25 mouse cellular contexts compared by ENCODE assay signal in genomic region chr15:79263726-79264125, GRCm38 (mm10). TPM values are rescaled to one million over a fixed set of nuclear protein-coding genes. Genes with fewer than 3 reads are reported as not detected.
DNase-seq lines count a peak whose midpoint lies in the region; ATAC-seq lines count a peak whose summit lies in the region.
"Had no signal": no experiment of that assay in that cellular context is flagged by ENCODE, and none has a peak within 500 bp of the region (broad histone marks: within the 10 kb centered on the region; RNA-seq: fewer than 3 reads in every experiment).

No protein-coding gene starts in this region.

- no peak overlapping the region for H3K4me2 ChIP-seq in midbrain, embryonic 11.5 days
- H3K4me2 ChIP-seq in midbrain, embryonic 14.5 days (ENCODE audit: low read length), result no peak overlapping the region
- H3K4me2 ChIP-seq: embryonic facial prominence, embryonic 12.5 days; forebrain, embryonic 13.5 days; forebrain, embryonic 15.5 days had no signal

- no peaks in the 10 kb centered on the region for H3K36me3 ChIP-seq in midbrain, embryonic 11.5 days (ENCODE audit: control insufficient read depth, insufficient read depth, low read length)
- H3K36me3 ChIP-seq in midbrain, embryonic 14.5 days (ENCODE audit: control insufficient read depth, insufficient read depth, low read length), result no peaks in the 10 kb centered on the region
- H3K36me3 ChIP-seq: embryonic facial prominence, embryonic 10.5 days; embryonic facial prominence, embryonic 12.5 days; forebrain, embryonic 15.5 days; G1E had no signal

- H3K4me3 ChIP-seq in midbrain, embryonic 11.5 days (ENCODE audit: low read depth, low read length), result no peak overlapping the region
- H3K4me3 ChIP-seq in midbrain, embryonic 14.5 days (replicated peaks; ENCODE audit: low read depth, low read length), result no peak overlapping the region
- H3K4me3 ChIP-seq: embryonic facial prominence, embryonic 10.5 days; embryonic facial prominence, embryonic 12.5 days; forebrain, embryonic 13.5 days; forebrain, embryonic 15.5 days had no signal

- no peaks in the 10 kb centered on the region for H3K9me3 ChIP-seq in midbrain, embryonic 11.5 days (ENCODE audit: control insufficient read depth, low read length)
- no peaks in the 10 kb centered on the region for H3K9me3 ChIP-seq in midbrain, embryonic 14.5 days (ENCODE audit: control insufficient read depth, low read length)
- H3K9me3 ChIP-seq: embryonic facial prominence, embryonic 10.5 days; embryonic facial prominence, embryonic 12.5 days; forebrain, embryonic 13.5 days; forebrain, embryonic 15.5 days; G1E had no signal

- 91% methylated on average over 6 of the region's 6 CpGs for WGBS in midbrain, embryonic 11.5 days
- 90% methylated on average over 6 of the region's 6 CpGs for WGBS in midbrain, embryonic 14.5 days

- H3K27me3 ChIP-seq in midbrain, embryonic 11.5 days (ENCODE audit: control insufficient read depth, insufficient read depth, low read length), result peaks cover 31% of the 10 kb centered on the region
- peaks cover 36% of the 10 kb centered on the region for H3K27me3 ChIP-seq in midbrain, embryonic 14.5 days (ENCODE audit: control insufficient read depth, insufficient read depth, low read length)
- H3K27me3 ChIP-seq: Patski had no signal

- H3K4me1 ChIP-seq in midbrain, embryonic 11.5 days (ENCODE audit: control insufficient read depth, insufficient read depth, low read length), result peaks cover 8% of the 10 kb centered on the region
- 0 out of 2 replicates have a peak, but pooled peaks cover 9% of the 10 kb centered on the region for H3K4me1 ChIP-seq in midbrain, embryonic 14.5 days (ENCODE audit: control insufficient read depth, insufficient read depth, low read length)

- peak; percentile 1 for DNase-seq in adrenal gland, postnatal 14 days
- no peak for DNase-seq in adrenal gland, adult 2 months
- DNase-seq in midbrain, embryonic 11.5 days (ENCODE audit: low spot score, missing footprints), result peak; percentile 65
- no peak for DNase-seq in midbrain, embryonic 14.5 days
- DNase-seq in frontal cortex, postnatal 25 days (ENCODE audit: low spot score in 2 of 2), result no peak
- DNase-seq: adrenal gland, postnatal 10 days; adrenal gland, postnatal 36 days; B cell, adult 2 months; cerebellum, adult 11-12 months; cerebellum, adult 2 months; cerebellum, adult 9-10 months; cerebellum, postnatal 10 days; cerebellum, postnatal 25 days; forebrain, postnatal 0 days had no signal

- H3K27ac ChIP-seq in midbrain, embryonic 11.5 days (ENCODE audit: low read depth, low read length), result no peak overlapping the region
- no peak overlapping the region for H3K27ac ChIP-seq in midbrain, embryonic 14.5 days (replicated peaks; ENCODE audit: low read depth, low read length)
- H3K27ac ChIP-seq: embryonic facial prominence, embryonic 10.5 days; embryonic facial prominence, embryonic 12.5 days; forebrain, embryonic 13.5 days; forebrain, embryonic 15.5 days had no signal

- no peak for ATAC-seq in midbrain, embryonic 11.5 days (ENCODE audit: low FRiP score)
- no peak for ATAC-seq in midbrain, embryonic 14.5 days (ENCODE audit: low FRiP score, low TSS enrichment)
- ATAC-seq: activated CD4-positive, CD25-positive, alpha-beta regulatory T cell, adult 4 months; CD4-positive, CD25-positive, alpha-beta regulatory T cell, adult 4 months; forebrain, embryonic 13.5 days; forebrain, embryonic 15.5 days; forebrain, postnatal 0 days; Patski had no signal

- H3K9ac ChIP-seq in midbrain, embryonic 11.5 days (ENCODE audit: low read length), result no peak overlapping the region
- no peak overlapping the region for H3K9ac ChIP-seq in midbrain, embryonic 14.5 days (replicated peaks; ENCODE audit: low read length)
- H3K9ac ChIP-seq: embryonic facial prominence, embryonic 12.5 days; forebrain, embryonic 13.5 days; forebrain, embryonic 15.5 days; forebrain, postnatal 0 days had no signal

RNA-seq across cellular contexts. Expression of gene Slc16a8, which starts 9.2 kb away (rescaled TPM):
- total RNA-seq in adrenal gland, postnatal 14 days (2021), result not detected in 2 replicates
- not detected for total RNA-seq in adrenal gland, adult 2 months (2021)
- 0.07 and 0.61 TPM in 2 replicates for polyA plus RNA-seq in adrenal gland, adult 2 months (2012; rRNA removed)
- polyA plus RNA-seq in midbrain, embryonic 11.5 days (2014; fragmentation: Nextera tagmentation; extraction: Ambion mirVana), result 0.14 and 0.15 TPM in 2 replicates
- polyA plus RNA-seq in midbrain, embryonic 14.5 days (2014; fragmentation: Nextera tagmentation; extraction: Ambion mirVana), result 0.28 and 0.34 TPM in 2 replicates
- total RNA-seq: adrenal gland, adult 18-20 months; adrenal gland, postnatal 36 days; G1E had no signal
- polyA plus RNA-seq: activated CD4-positive, CD25-positive, alpha-beta regulatory T cell, adult 4 months; CD4-positive, CD25-positive, alpha-beta regulatory T cell, adult 4 months; cortical plate, adult 2 months; forebrain, embryonic 11.5 days; G1E had no signal

RNA-seq across cellular contexts. Expression of gene Baiap2l2, which starts 21.6 kb away (rescaled TPM):
- total RNA-seq in adrenal gland, postnatal 14 days (2021), result 0.30 TPM in 1 of 2 replicates, not detected in the other
- total RNA-seq in adrenal gland, adult 2 months (2021), result under 1 TPM in 1 of 2 experiments, not detected in 1; 0.24 TPM
- polyA plus RNA-seq in adrenal gland, adult 2 months (2012; rRNA removed), result 1.5 and 8.5 TPM in 2 replicates
- 0.27 and 1.5 TPM in 2 replicates for polyA plus RNA-seq in midbrain, embryonic 11.5 days (2014; fragmentation: Nextera tagmentation; extraction: Ambion mirVana)
- 1.9 and 2.0 TPM in 2 replicates for polyA plus RNA-seq in midbrain, embryonic 14.5 days (2014; fragmentation: Nextera tagmentation; extraction: Ambion mirVana)
- total RNA-seq: adrenal gland, postnatal 36 days; G1E had no signal
- polyA plus RNA-seq: CD4-positive, CD25-positive, alpha-beta regulatory T cell, adult 4 months; G1E had no signal

RNA-seq across cellular contexts. Expression of gene Gm49486, which starts 34.5 kb away (rescaled TPM):
- total RNA-seq in adrenal gland, postnatal 14 days (2021), result 0.22 TPM in 1 of 2 replicates, not detected in the other
- not detected for total RNA-seq in adrenal gland, adult 2 months (2021)
- not detected in 2 replicates for polyA plus RNA-seq in adrenal gland, adult 2 months (2012; rRNA removed)
- 0.12 and 0.57 TPM in 2 replicates for polyA plus RNA-seq in midbrain, embryonic 11.5 days (2014; fragmentation: Nextera tagmentation; extraction: Ambion mirVana)
- polyA plus RNA-seq in midbrain, embryonic 14.5 days (2014; fragmentation: Nextera tagmentation; extraction: Ambion mirVana), result 1.6 TPM in 2 replicates
- polyA plus RNA-seq: G1E had no signal

RNA-seq across cellular contexts. Expression of gene Pick1, which starts 34.8 kb away (rescaled TPM):
- 18.6 and 22.9 TPM in 2 replicates for total RNA-seq in adrenal gland, postnatal 14 days (2021)
- 10 to 100 TPM; 14.6 to 18.5 TPM for total RNA-seq in adrenal gland, adult 2 months (2021)
- 17.4 and 19.7 TPM in 2 replicates for polyA plus RNA-seq in adrenal gland, adult 2 months (2012; rRNA removed)
- 18.7 and 21.1 TPM in 2 replicates for polyA plus RNA-seq in midbrain, embryonic 11.5 days (2014; fragmentation: Nextera tagmentation; extraction: Ambion mirVana)
- polyA plus RNA-seq in midbrain, embryonic 14.5 days (2014; fragmentation: Nextera tagmentation; extraction: Ambion mirVana), result 47.7 and 74.3 TPM in 2 replicates

Comparison
In these comparisons a context has a peak if more than half of its experiments do, and no peak if none do; other contexts are left out.
1. DNase-seq: peak in adrenal gland, postnatal 14 days (single experiment) and midbrain, embryonic 11.5 days (single experiment); none in adrenal gland, adult 2 months (single experiment), midbrain, embryonic 14.5 days (single experiment) and frontal cortex, postnatal 25 days (0 of 2).